Mouse (Mus musculus) spleen, adult 18-20 months (tissue): ENCODE data around the gene Arl4a.

Experiments
- DNase-seq, 2 experiments: peaks; one replicate each; pipeline ENCODE4 v3.0.0; 2022; ENCODE audit warnings: mixed read lengths in 2 of 2

Arl4a gene

GRCm38 (mm10) chr12:40037876-40038463, at the start of gene Arl4a:
Gene Arl4a, minus strand, starts transcription at chr12:40038025.
- peak; percentile 89 to 91 for DNase-seq

GRCm38 (mm10) chr12:40085731-40086322, 48.0 kb upstream of the Arl4a start:
- no peak for DNase-seq

- DNase-seq: no peak
These were observed 44.8 kb upstream of the Arl4a start for GRCm38 (mm10) chr12:40082453-40083238.

GRCm38 (mm10) chr12:40082048-40082447, 44.2 kb upstream of the Arl4a start:
- DNase-seq: no peak

- no peak for DNase-seq
These were observed 35.8 kb upstream of the Arl4a start for GRCm38 (mm10) chr12:40073660-40074059.

GRCm38 (mm10) chr12:40047024-40047423, 9.2 kb upstream of the Arl4a start:
- no peak for DNase-seq

- DNase-seq: no peak
These were observed 6.2 kb upstream of the Arl4a start for GRCm38 (mm10) chr12:40043816-40044585.

GRCm38 (mm10) chr12:40040067-40040466, 2.2 kb upstream of the Arl4a start:
- peak in 1 of 2 experiments; percentile 18 for DNase-seq

- peak; percentile 98 to 99 for DNase-seq
These were observed 505 bp downstream of the Arl4a start for GRCm38 (mm10) chr12:40037226-40037813.

- peak in 1 of 2 experiments; percentile 9 for DNase-seq
These were observed 1.2 kb downstream of the Arl4a start for GRCm38 (mm10) chr12:40036666-40037065.

- DNase-seq: no peak
These were observed 2.3 kb downstream of the Arl4a start for GRCm38 (mm10) chr12:40035506-40035905.

GRCm38 (mm10) chr12:40029201-40029600, 8.6 kb downstream of the Arl4a start:
- no peak for DNase-seq

- DNase-seq: no peak
These were observed 10.0 kb downstream of the Arl4a start for GRCm38 (mm10) chr12:40027846-40028245.

- no peak for DNase-seq
These were observed 10.4 kb downstream of the Arl4a start for GRCm38 (mm10) chr12:40027444-40027843.

- DNase-seq: no peak
These were observed 13.9 kb downstream of the Arl4a start for GRCm38 (mm10) chr12:40023918-40024317.

GRCm38 (mm10) chr12:40023014-40023642, 14.7 kb downstream of the Arl4a start:
- no peak for DNase-seq

- no peak for DNase-seq
These were observed 15.5 kb downstream of the Arl4a start for GRCm38 (mm10) chr12:40022344-40022743.

GRCm38 (mm10) chr12:40017955-40018505, 19.8 kb downstream of the Arl4a start:
- DNase-seq: no peak

GRCm38 (mm10) chr12:40016648-40017460, 21.0 kb downstream of the Arl4a start:
- peak; percentile 32 to 48 for DNase-seq

GRCm38 (mm10) chr12:40016068-40016467, 21.8 kb downstream of the Arl4a start:
- DNase-seq: no peak

- DNase-seq: no peak
These were observed 28.0 kb downstream of the Arl4a start for GRCm38 (mm10) chr12:40009866-40010265.
